Mouse (Mus musculus): ENCODE measurements around the gene Serinc1. TPM values are rescaled to one million over a fixed set of nuclear protein-coding genes. Genes with fewer than 3 reads are reported as not detected.

Gene Serinc1
- polyA plus RNA-seq, 1 experiment from 2014 or later = 392 TPM

- no peak for ATAC-seq (ENCODE audit: low FRiP score, low read depth)
- WGBS = 72% methylated on average over 9 of the region's 9 CpGs
- no peak overlapping the region for H3K4me3 ChIP-seq
- H3K27me3 ChIP-seq = no peaks in the 10 kb centered on the region
- no peak overlapping the region for H3K9ac ChIP-seq
- no peaks in the 10 kb centered on the region for H3K4me1 ChIP-seq (replicated peaks)
- no peak overlapping the region for H3K27ac ChIP-seq (replicated peaks)
- H3K9me3 ChIP-seq = no peaks in the 10 kb centered on the region
- no peak overlapping the region for H3K4me2 ChIP-seq
- H3K36me3 ChIP-seq = no peaks in the 10 kb centered on the region
Observed at GRCm38 (mm10) chr10:57477121-57477843, 55.0 kb downstream of the Serinc1 start.

Other genes starting within 250 kb of the Serinc1 start
- gene Hsf2, start 46.1 kb downstream of the Serinc1 start, polyA plus RNA-seq (2015; fragmentation: Nextera tagmentation; extraction: Ambion mirVana) = 46.5 and 49.0 TPM in 2 replicates
- gene Pkib, start 99.5 kb upstream of the Serinc1 start, polyA plus RNA-seq (2015; fragmentation: Nextera tagmentation; extraction: Ambion mirVana) = 5.4 and 6.1 TPM in 2 replicates

All from hindbrain, embryonic 15.5 days (tissue).